Mouse (Mus musculus) megakaryocyte, embryonic 14.5 days (primary cell): ENCODE measurements at regions not wholly inside any gene's neighbourhood (a gene's known extent, or its start where the extent isn't known, plus 50 kb on each side); places are given as distances from the start of the nearest gene placed in this dataset.

Experiments used
- H3K27me3 ChIP-seq: replicated peaks from 2 replicates; pipeline ENCODE3; 2012; ENCODE audit warnings: inconsistent platforms
- H3K36me3 ChIP-seq: replicated peaks from 2 replicates; pipeline ENCODE3; 2012; ENCODE audit warnings: low read length, inconsistent platforms, mixed read lengths
- H3K4me1 ChIP-seq: 2 replicates; pipeline ENCODE4 v1.6.1; 2012; ENCODE audit warnings: inconsistent platforms
- H3K4me3 ChIP-seq: replicated peaks from 2 replicates; pipeline ENCODE3; 2012; ENCODE audit warnings: moderate library complexity, mild to moderate bottlenecking, inconsistent platforms
- H3K9me3 ChIP-seq: 2 replicates; pipeline ENCODE4 v1.6.1; 2012; ENCODE audit warnings: inconsistent platforms
- FLI1 ChIP-seq: IDR thresholded peaks from 2 replicates; pipeline ENCODE4 v1.6.1; 2012; ENCODE audit warnings: low read length, inconsistent platforms, mixed read lengths
- GATA1 ChIP-seq: IDR thresholded peaks from 3 replicates; pipeline ENCODE4 v1.6.1; 2012; ENCODE audit warnings: mixed read lengths, low read length, inconsistent platforms, borderline replicate concordance

DNA sequence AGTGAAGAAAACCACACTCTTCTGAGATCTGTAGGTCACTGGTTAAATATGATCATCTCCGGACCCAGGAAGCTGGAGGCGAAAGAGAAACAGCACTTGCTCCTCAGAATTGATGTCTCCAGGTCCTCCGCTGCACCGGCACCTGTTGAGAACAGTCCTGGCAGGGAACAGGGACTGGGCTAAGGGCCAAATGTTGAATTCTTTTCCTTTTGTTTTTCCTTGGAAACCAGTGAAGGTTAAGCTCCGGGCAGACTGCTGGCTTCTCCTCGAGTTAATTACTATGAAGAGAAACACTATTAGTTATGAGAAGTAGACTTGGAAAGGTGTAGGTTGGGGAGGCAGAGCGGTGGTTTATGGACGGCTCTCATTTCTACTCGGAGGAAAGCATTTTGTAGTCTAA lies 242.7 kb downstream of the Rngtt start:
- no peak for TF ChIP-seq GATA1
- TF ChIP-seq FLI1 = no peak
- Histone ChIP-seq H3K27me3 (peaks cover 14% of the 10 kb centered on the region), H3K9me3 (peaks cover 5% of the 10 kb centered on the region; the same call in 1 of the 2 replicates)

DNA sequence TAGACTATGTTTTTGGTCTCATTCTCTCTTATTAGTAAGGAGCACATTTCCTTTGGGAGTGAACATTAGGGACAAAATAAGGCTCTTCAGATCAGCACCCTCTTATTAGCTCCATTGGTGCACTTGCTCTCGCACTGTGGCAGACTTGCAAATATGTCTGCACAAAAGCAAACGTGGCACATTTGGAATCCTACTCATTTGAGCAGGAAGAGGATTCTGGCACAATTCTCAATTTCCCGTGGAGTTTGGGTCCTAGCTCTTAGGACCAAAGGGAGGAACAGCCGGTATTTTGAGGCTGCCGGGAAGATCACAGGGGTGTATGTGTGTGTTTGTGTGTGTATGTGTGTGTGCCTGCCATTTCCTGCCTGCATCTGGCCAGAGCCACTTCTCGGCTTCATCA lies 244.5 kb downstream of the Rngtt start:
- no peaks in the 10 kb centered on the region; the same call in 1 of the 2 replicates for H3K4me1 ChIP-seq
- H3K4me3 ChIP-seq = no peak overlapping the region
- H3K36me3 ChIP-seq = no peaks in the 10 kb centered on the region
- H3K9me3 ChIP-seq = peaks cover 5% of the 10 kb centered on the region; the same call in 1 of the 2 replicates
- H3K27me3 ChIP-seq = peaks cover 12% of the 10 kb centered on the region
- TF ChIP-seq FLI1 (no peak), GATA1 (no peak)

More for the DNA sequence above, 242.7 kb downstream of the Rngtt start:
- H3K36me3 ChIP-seq = no peaks in the 10 kb centered on the region
- no peak overlapping the region for H3K4me3 ChIP-seq
- no peaks in the 10 kb centered on the region; the same call in 1 of the 2 replicates for H3K4me1 ChIP-seq

DNA sequence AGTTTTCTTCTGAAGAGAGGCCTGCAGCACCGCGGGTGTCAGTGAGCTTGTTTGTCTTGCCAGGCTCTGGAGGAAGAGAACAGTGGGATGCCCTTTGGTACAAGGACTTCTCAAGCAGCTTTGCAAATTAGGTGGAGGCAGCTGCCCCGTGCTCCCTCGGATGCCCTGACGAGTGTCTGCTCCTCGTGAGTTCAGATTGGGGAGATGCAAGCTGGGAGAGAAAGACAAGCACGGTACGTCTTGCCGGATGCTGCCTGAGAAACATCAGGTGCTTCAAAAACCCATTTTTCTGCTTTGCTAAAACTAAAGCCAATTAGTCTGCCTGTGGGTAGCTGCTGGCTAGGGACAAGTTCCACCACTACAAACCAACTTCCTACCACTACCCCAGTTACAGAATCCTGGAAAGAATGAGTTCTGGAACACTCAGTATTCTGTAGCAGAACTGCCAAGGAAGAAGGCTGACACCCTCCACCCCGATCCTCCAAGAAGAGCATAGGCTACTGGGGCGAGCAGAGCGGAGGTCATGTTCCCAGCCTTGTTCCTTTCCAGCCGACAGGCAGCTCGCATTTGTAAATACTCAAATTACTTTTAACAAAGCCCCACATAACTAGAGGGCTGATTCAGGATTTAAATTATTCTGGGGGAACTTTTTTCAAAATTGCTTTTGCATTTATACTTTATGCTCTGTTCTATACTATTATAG lies 245.3 kb downstream of the Rngtt start:
- H3K4me3 ChIP-seq = peak overlapping the region; percentile 17
- no peaks in the 10 kb centered on the region; the same call in 1 of the 2 replicates for H3K4me1 ChIP-seq
- H3K9me3 ChIP-seq = peaks cover 5% of the 10 kb centered on the region; the same call in 1 of the 2 replicates
- TF ChIP-seq FLI1 (no peak), GATA1 (no peak)
- H3K36me3 ChIP-seq = no peaks in the 10 kb centered on the region
- H3K27me3 ChIP-seq = peaks cover 11% of the 10 kb centered on the region

DNA sequence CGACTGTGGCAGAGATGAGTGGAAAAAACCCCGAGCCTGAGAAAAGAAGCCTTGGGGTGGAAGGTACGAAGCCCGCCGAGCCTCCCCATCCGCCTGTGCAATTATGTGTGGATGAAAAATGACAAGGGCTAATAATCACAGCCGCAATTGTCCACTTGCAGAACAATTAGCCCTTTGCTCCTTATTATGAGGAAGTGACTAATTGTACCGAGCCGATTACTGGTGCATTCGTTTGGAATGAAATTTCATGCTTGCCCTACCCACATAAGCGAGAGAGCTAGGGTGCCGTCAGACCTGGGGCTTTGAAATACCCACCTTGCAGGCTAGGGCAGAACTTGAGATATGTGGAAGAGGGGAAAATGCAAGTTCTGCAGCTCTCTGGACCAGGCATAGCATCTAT lies 245.9 kb downstream of the Rngtt start:
- Histone ChIP-seq H3K36me3 (no peaks in the 10 kb centered on the region), H3K27me3 (peaks cover 10% of the 10 kb centered on the region), H3K9me3 (peaks cover 5% of the 10 kb centered on the region; the same call in 1 of the 2 replicates), H3K4me1 (no peaks in the 10 kb centered on the region; the same call in 1 of the 2 replicates), H3K4me3 (no peak overlapping the region)
- no peak for TF ChIP-seq GATA1
- TF ChIP-seq FLI1 = no peak

DNA sequence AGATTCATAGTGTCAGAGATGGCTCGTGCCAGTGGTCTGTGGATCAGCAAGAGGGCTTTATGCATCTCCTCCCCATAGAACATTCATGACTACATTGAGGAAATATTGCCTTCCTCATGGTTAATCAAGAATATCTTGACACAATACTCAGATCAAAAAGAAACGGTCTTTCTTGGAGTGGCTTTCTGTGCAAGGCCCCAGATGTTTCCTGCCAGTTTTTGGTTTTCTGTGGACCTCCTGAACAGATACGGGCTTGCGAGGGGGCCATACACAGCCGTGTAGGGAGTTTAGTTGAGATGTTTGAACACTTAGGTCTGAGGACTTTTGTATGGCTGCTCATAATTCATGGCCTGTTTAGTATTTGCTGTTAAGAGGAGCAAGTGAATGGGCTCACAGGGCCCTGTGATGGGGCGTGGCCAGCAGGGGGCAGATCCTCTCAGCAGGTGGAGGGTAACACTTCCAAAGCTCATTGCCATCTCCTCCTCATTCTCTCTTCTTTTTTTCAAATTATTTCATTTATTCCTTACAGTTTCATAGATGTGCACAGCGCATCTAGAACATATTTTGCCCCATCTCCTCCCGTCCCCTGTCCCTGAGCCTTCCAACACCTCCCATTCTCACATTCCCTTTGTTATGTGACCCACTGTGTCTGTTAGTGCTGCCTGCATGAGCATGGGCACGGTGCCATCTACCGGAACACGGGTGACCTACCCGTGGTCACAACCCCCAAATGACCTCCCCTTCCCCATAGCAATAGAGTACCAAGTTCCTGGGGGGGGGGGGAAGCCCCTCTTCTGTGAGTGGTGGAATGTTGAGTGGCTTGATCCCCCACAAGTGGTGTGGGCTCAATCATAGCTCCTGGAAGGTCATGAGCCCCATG lies 246.8 kb downstream of the Rngtt start:
- Histone ChIP-seq H3K36me3 (no peaks in the 10 kb centered on the region), H3K4me3 (no peak overlapping the region), H3K27me3 (peaks cover 10% of the 10 kb centered on the region), H3K9me3 (peaks cover 5% of the 10 kb centered on the region; the same call in 1 of the 2 replicates), H3K4me1 (no peaks in the 10 kb centered on the region; the same call in 1 of the 2 replicates)
- TF ChIP-seq GATA1 (no peak), FLI1 (no peak)

DNA sequence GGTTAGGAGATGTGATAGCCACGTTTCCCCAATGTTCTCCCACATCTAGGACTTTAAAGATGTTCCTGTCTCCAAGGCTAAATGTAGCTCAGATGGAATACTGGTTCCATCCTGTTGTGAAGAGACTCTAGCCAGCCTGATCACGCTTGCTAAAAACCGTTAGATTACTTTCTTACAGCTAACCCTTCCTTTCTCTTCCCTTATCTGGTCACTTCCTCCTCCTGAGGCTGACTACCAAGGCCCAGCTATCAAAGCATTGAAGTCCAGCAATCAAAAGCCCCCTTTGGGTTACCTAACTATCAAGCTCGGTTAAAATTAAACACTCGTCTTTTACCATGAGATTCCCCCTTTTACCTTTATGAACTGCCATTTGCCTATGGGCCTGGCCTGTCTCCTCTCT lies 260.2 kb downstream of the Rngtt start:
- Histone ChIP-seq H3K36me3 (no peaks in the 10 kb centered on the region), H3K4me1 (no peaks in the 10 kb centered on the region), H3K9me3 (peaks cover 7% of the 10 kb centered on the region; the same call in 1 of the 2 replicates), H3K27me3 (no peaks in the 10 kb centered on the region), H3K4me3 (no peak overlapping the region)
- no peak for TF ChIP-seq GATA1
- TF ChIP-seq FLI1 = no peak

DNA sequence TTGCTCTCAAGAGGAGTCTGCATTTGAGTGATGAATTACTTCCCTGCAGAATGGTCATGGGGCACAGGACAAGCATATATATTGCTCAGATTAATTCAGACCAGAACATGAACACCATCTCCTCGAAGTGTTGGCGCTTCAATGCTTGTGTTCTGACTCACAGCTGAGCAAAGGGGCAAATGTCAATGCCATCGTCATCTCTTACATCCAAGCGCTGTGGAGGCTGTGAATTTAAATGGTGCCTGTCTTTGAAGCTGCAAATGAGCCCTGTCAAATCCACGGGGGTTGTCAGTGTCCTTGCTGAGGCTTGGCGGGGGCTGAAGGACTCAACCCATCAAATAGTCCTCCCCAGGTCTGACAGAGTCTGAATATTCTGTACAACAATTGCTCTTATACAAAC lies 261.2 kb downstream of the Rngtt start:
- Histone ChIP-seq H3K9me3 (peaks cover 7% of the 10 kb centered on the region; the same call in 1 of the 2 replicates), H3K36me3 (no peaks in the 10 kb centered on the region), H3K4me3 (no peak overlapping the region), H3K4me1 (no peaks in the 10 kb centered on the region), H3K27me3 (no peaks in the 10 kb centered on the region)
- TF ChIP-seq GATA1 (no peak), FLI1 (no peak)

DNA sequence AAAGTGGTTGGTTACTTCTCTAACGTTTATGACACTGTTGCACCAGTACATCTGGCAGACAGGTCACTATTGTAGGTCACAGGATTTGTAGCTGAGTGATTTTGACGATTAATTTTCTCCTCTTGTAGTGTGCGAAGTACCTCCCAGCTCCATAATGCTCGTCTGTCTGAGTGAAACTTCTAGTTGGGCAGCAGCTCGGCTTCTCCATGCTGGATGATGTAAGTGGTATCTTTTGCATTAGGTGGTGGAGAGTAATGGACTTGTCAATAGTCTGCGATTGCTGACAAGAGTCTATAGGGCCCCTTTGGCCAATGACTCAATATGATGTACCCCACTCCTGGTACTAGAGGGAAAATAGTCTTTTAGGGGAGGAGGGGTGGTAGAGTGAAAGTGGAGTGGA lies 267.5 kb downstream of the Rngtt start:
- Histone ChIP-seq H3K4me3 (no peak overlapping the region), H3K27me3 (peaks cover 5% of the 10 kb centered on the region), H3K36me3 (no peaks in the 10 kb centered on the region), H3K4me1 (no peaks in the 10 kb centered on the region), H3K9me3 (peaks cover 38% of the 10 kb centered on the region)
- TF ChIP-seq GATA1 (no peak), FLI1 (no peak)

DNA sequence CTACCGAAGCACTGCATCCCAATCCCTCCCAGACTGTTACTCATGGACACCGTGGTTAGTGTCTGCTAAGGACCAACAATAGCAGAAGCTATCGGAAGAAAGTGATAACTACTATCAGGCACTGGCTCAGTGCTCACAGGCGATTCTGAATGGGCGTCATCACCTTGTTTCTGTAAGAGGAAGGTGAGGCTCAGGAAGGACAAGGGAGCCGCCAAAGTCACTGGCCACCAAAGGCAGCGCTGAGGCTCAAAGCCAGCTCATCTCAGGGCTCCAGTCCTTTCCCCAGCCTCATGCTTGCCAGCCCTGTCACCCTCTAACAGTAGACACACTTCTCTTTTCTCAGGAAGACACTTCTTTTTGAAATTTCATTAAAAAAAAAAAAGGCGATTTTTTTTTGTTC lies 270.4 kb downstream of the Rngtt start:
- H3K4me1 ChIP-seq = no peaks in the 10 kb centered on the region
- H3K36me3 ChIP-seq = no peaks in the 10 kb centered on the region
- TF ChIP-seq FLI1 = no peak
- TF ChIP-seq GATA1 = no peak
- H3K9me3 ChIP-seq = peaks cover 36% of the 10 kb centered on the region
- peaks cover 5% of the 10 kb centered on the region for H3K27me3 ChIP-seq
- no peak overlapping the region for H3K4me3 ChIP-seq

DNA sequence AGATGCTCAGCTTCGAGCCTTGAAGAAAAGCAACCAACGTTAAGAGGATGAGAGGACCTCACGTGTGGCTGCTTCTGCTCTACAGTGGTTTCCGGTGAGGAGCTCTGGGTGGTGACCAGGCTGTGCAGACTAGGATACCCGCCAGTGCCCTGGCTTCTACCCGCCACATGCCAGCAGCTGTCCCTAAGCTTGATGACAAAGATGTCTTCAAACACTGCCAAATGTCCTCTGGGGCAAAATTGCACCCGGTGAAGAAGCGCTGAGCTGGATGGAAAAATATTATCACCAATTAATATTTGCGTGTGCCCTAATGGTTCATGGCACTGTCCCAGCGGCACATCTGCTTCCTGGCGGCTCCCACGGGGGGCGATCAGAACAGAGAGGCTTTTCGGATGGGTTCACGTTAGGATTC lies 271.1 kb downstream of the Rngtt start:
- no peak for TF ChIP-seq FLI1
- no peak for TF ChIP-seq GATA1
- no peak overlapping the region for H3K4me3 ChIP-seq

More for the DNA sequence above, 271.1 kb downstream of the Rngtt start:
- Histone ChIP-seq H3K4me1 (no peaks in the 10 kb centered on the region; the same call in 1 of the 2 replicates), H3K9me3 (peaks cover 36% of the 10 kb centered on the region), H3K36me3 (no peaks in the 10 kb centered on the region), H3K27me3 (peaks cover 8% of the 10 kb centered on the region)
